Mouse (Mus musculus): ENCODE measurements around the gene Amotl1. TPM values are rescaled to one million over a fixed set of nuclear protein-coding genes. Genes with fewer than 3 reads are reported as not detected.
A peak's percentile ranks its signal among the peaks of the same experiment; 100 is the strongest.

Gene Amotl1
- polyA plus RNA-seq, 1 experiment from 2014 or later: 14.1 TPM

DNA sequence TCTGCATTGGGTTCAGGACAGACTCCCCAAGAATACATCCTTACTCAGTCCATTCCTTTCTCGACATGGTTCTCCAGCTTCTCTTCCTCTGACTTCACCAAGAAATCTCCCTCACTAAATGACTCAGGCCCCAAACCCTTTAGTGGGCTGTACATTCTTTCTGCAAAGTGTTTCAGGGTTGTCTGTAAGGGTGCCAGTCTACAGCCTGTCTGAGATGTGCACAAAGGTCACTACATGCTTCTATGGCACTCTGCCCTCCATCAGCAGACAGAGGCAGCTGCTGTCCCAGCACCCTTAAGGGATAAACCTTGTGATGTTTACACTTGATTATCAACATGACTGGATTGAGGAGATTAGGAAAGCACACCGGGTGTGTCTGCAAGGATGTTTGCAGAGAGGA, 123.2 kb downstream of the Amotl1 start:
- no peaks in the 10 kb centered on the region for H3K36me3 ChIP-seq (replicated peaks)
- 56% methylated on average over 2 of the region's 2 CpGs for WGBS
- no peak for ATAC-seq (ENCODE audit: low FRiP score)
- no peak overlapping the region for H3K9ac ChIP-seq
- H3K4me2 ChIP-seq: no peak overlapping the region
- no peaks in the 10 kb centered on the region for H3K4me1 ChIP-seq
- H3K27ac ChIP-seq: no peak overlapping the region
- no peak overlapping the region for H3K4me3 ChIP-seq (replicated peaks)
- no peaks in the 10 kb centered on the region for H3K9me3 ChIP-seq
- H3K27me3 ChIP-seq: no peaks in the 10 kb centered on the region

DNA sequence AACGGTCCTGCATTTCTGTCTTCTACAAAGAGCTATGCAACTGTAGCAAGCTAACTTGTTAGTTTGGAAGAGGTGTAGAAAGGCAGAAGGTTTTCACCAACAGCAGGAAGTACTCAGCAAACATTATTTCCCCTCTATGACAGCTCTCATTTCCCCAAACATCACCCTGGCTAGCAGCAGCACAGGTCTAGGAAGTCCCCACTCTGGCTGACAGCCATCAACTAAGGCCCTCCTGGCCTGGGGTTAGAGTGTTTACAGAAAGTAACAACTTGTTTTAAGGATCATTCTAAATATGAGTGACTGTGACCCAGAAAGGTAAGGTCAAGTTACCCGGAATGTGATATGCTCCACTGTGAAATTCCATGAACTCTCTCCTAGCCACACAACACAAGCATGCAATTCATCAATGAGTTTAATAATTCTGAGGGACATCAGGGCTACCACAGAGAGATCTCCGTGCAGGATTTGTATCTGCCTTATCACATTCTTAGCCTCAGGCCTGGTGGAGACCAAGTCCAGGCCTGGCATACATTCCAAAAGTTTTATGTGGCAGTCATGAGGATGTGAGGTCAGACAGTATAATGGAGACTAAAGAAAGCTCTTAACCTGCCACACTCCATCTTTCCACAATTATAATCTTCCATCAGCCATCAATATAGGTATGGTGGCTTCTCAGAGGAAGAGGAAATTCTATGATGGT, 123.7 kb downstream of the Amotl1 start:
- Histone ChIP-seq H3K4me1 (no peaks in the 10 kb centered on the region), H3K36me3 (replicated peaks) (no peaks in the 10 kb centered on the region), H3K27ac (no peak overlapping the region), H3K4me2 (no peak overlapping the region), H3K9ac (no peak overlapping the region), H3K27me3 (no peaks in the 10 kb centered on the region), H3K9me3 (no peaks in the 10 kb centered on the region), H3K4me3 (replicated peaks) (no peak overlapping the region)
- WGBS: 79% methylated on average over 3 of the region's 3 CpGs
- no peak for ATAC-seq (ENCODE audit: low FRiP score)

GRCm38 (mm10) chr9:14518105-14518504, 126.8 kb downstream of the Amotl1 start:
- peaks cover under 1% of the 10 kb centered on the region; the same call in 1 of the 2 replicates for H3K36me3 ChIP-seq (replicated peaks)

GRCm38 (mm10) chr9:14517296-14517695, 127.6 kb downstream of the Amotl1 start:
- no peak for ATAC-seq (ENCODE audit: low FRiP score)
- Histone ChIP-seq H3K9me3 (no peaks in the 10 kb centered on the region), H3K4me2 (no peak overlapping the region), H3K27ac (no peak overlapping the region), H3K4me1 (no peaks in the 10 kb centered on the region), H3K4me3 (replicated peaks) (no peak overlapping the region), H3K27me3 (no peaks in the 10 kb centered on the region), H3K36me3 (replicated peaks) (peaks cover 9% of the 10 kb centered on the region; the same call in 1 of the 2 replicates), H3K9ac (no peak overlapping the region)
- WGBS: 37% methylated on average over 1 of the region's 1 CpGs

More at GRCm38 (mm10) chr9:14518105-14518504, 126.8 kb downstream of the Amotl1 start:
- Histone ChIP-seq H3K4me1 (no peaks in the 10 kb centered on the region), H3K4me3 (replicated peaks) (no peak overlapping the region), H3K4me2 (no peak overlapping the region), H3K27me3 (no peaks in the 10 kb centered on the region), H3K9ac (no peak overlapping the region), H3K9me3 (no peaks in the 10 kb centered on the region), H3K27ac (no peak overlapping the region)
- ATAC-seq (ENCODE audit: low FRiP score): no peak
- 87% methylated on average over 3 of the region's 3 CpGs for WGBS

GRCm38 (mm10) chr9:14512633-14513445, 132.0 kb downstream of the Amotl1 start:
- no peaks in the 10 kb centered on the region for H3K9me3 ChIP-seq
- WGBS: 78% methylated on average over 9 of the region's 9 CpGs
- H3K27me3 ChIP-seq: no peaks in the 10 kb centered on the region
- peak; percentile 36; the same call in 1 of the 2 replicates for ATAC-seq (ENCODE audit: low FRiP score)
- H3K36me3 ChIP-seq (replicated peaks): peaks cover 43% of the 10 kb centered on the region
- H3K4me3 ChIP-seq (replicated peaks): no peak overlapping the region
- no peak overlapping the region for H3K9ac ChIP-seq
- no peak overlapping the region for H3K27ac ChIP-seq
- H3K4me1 ChIP-seq: no peaks in the 10 kb centered on the region
- H3K4me2 ChIP-seq: no peak overlapping the region

DNA sequence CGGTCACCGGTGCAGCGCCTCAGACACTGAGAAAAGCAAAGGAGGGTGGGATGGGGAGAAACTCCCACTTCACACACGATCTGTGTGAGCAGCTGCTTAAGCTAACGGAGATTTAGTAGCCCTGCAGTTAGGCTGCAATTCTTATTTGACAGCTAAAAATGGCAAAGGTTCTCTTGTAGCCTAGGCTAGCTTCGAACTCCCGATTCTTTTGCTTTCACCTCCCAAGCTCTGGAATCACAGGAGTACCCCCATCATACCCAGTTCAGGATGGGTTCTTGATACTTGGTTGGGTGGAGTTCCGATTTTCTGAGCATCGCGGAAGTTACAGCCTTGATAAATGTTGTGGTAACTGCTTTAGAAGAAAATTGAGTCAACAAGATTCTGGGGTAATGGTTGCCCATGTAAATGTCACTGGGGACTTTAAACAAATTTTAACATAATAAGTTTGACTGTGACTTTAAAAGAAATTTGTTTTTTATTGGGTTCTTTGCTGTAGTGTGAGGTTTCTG, 143.9 kb downstream of the Amotl1 start:
- Histone ChIP-seq H3K27me3 (no peaks in the 10 kb centered on the region), H3K9me3 (no peaks in the 10 kb centered on the region), H3K36me3 (replicated peaks) (peaks cover 36% of the 10 kb centered on the region)

GRCm38 (mm10) chr9:14500023-14500915, 144.6 kb downstream of the Amotl1 start, which contains the start of the genes Kdm4d and Cwc15:
Gene Kdm4d, minus strand, starts transcription at chr9:14500482.
Gene Cwc15, plus strand, starts transcription at chr9:14500617.
- H3K9me3 ChIP-seq: no peaks in the 10 kb centered on the region
- H3K27ac ChIP-seq: peak within 1 kb of the TSS; percentile 69
- peak within 1 kb of the TSS; percentile 72 for H3K4me2 ChIP-seq
- peaks cover 12% of the 10 kb centered on the region for H3K4me1 ChIP-seq
- H3K9ac ChIP-seq: peak within 1 kb of the TSS; percentile 78
- peak within 1 kb of the TSS; percentile 84 for H3K4me3 ChIP-seq (replicated peaks)
- H3K36me3 ChIP-seq (replicated peaks): peaks cover 29% of the 10 kb centered on the region
- under 1% methylated on average over 59 of the region's 59 CpGs for WGBS
- no peaks in the 10 kb centered on the region for H3K27me3 ChIP-seq
- ATAC-seq (ENCODE audit: low FRiP score): peak; percentile 99

More for the DNA sequence above, 143.9 kb downstream of the Amotl1 start:
- peak overlapping the region; percentile 84 for H3K4me3 ChIP-seq (replicated peaks)
- no peak for ATAC-seq (ENCODE audit: low FRiP score)
- 3% methylated on average over 10 of the region's 10 CpGs for WGBS
- H3K4me1 ChIP-seq: peaks cover 12% of the 10 kb centered on the region
- peak overlapping the region; percentile 69 for H3K27ac ChIP-seq
- H3K4me2 ChIP-seq: peak overlapping the region; percentile 72
- H3K9ac ChIP-seq: peak overlapping the region; percentile 78

DNA sequence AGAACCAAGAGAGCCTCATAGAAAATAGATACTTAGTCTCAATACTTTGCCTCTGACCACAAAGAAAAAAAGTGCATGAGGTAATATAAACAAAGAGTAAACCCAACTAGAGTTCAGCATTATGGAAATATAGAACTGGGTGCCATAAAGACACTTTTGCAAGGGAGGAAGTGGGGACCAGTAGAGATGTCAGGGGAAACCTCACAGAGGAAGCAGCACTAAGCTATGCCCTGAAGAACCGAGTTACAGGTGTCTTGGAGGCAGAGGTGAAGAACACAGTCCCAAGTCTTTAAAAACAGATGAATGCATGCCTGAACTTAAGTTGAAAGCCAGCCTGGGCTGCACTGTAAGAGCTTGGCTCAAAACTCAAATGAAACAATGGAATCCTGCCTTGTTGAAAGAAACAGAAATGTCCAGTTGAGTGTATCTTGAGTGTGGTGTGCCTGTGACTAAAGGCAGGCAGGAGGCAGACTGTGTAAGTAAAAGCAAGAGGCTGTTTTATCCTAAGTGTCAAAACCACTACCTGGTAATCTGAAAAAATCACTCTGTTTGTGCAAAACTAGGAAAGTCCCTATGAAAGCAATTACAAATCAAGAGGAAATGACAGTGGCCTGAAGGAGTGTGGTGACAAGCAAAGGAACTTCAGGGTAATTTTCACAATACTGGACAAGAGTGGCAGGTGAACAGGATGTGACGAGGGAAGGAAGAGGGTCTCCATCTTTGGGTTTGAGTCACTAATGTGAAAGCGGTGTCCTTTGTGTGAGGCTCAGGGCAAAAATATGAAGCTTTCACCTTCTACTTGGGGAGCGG, 145.8 kb downstream of the Amotl1 start:
- Histone ChIP-seq H3K27me3 (no peaks in the 10 kb centered on the region), H3K27ac (no peak overlapping the region), H3K4me3 (replicated peaks) (peak overlapping the region; percentile 84), H3K9ac (no peak overlapping the region; the same call in 1 of the 2 replicates), H3K4me1 (peaks cover 12% of the 10 kb centered on the region), H3K36me3 (replicated peaks) (peaks cover 19% of the 10 kb centered on the region), H3K4me2 (peak overlapping the region; percentile 64), H3K9me3 (no peaks in the 10 kb centered on the region)
- ATAC-seq (ENCODE audit: low FRiP score): no peak
- 83% methylated on average over 4 of the region's 4 CpGs for WGBS

Other genes with a start within 250 kb of the Amotl1 start
- 0.12 and 0.27 TPM in 2 replicates for gene Kdm4d, start 144.6 kb downstream of the Amotl1 start, polyA plus RNA-seq (2016; fragmentation: Nextera tagmentation; extraction: Ambion mirVana)
- gene Cwc15, start 144.4 kb downstream of the Amotl1 start, polyA plus RNA-seq (2016; fragmentation: Nextera tagmentation; extraction: Ambion mirVana): 192 and 194 TPM in 2 replicates
- 0.17 TPM in 1 of 2 replicates, not detected in the other for gene Piwil4, start 95.7 kb upstream of the Amotl1 start, polyA plus RNA-seq (2016; fragmentation: Nextera tagmentation; extraction: Ambion mirVana)
- 1.5 TPM in 2 replicates for gene Fut4, start 107.3 kb upstream of the Amotl1 start, polyA plus RNA-seq (2016; fragmentation: Nextera tagmentation; extraction: Ambion mirVana)
- 0.62 and 1.5 TPM in 2 replicates for gene 1700012B09Rik, start 126.0 kb upstream of the Amotl1 start, polyA plus RNA-seq (2016; fragmentation: Nextera tagmentation; extraction: Ambion mirVana)
- gene Mre11a, start 139.6 kb upstream of the Amotl1 start, polyA plus RNA-seq (2016; fragmentation: Nextera tagmentation; extraction: Ambion mirVana): 31.2 and 32.6 TPM in 2 replicates
- gene Ankrd49, start 139.8 kb upstream of the Amotl1 start, polyA plus RNA-seq (2016; fragmentation: Nextera tagmentation; extraction: Ambion mirVana): 54.6 and 56.9 TPM in 2 replicates
- 0.51 and 0.70 TPM in 2 replicates for gene Gpr83, start 215.2 kb upstream of the Amotl1 start, polyA plus RNA-seq (2016; fragmentation: Nextera tagmentation; extraction: Ambion mirVana)